Mouse (Mus musculus): ENCODE measurements around the gene Cebpg. TPM values are rescaled to one million over a fixed set of nuclear protein-coding genes. Genes with fewer than 3 reads are reported as not detected.

Gene Cebpg
- polyA plus RNA-seq, 1 experiment from 2014 or later: 39.3 TPM

Other genes starting within 250 kb of the Cebpg start
- gene Chst8, start 243.9 kb downstream of the Cebpg start, polyA plus RNA-seq (2014; fragmentation: Nextera tagmentation; extraction: Ambion mirVana): 13.5 and 16.8 TPM in 2 replicates
- gene Pepd, start 144.2 kb downstream of the Cebpg start, polyA plus RNA-seq (2014; fragmentation: Nextera tagmentation; extraction: Ambion mirVana): 57.8 and 66.0 TPM in 2 replicates
- 0.43 and 0.54 TPM in 2 replicates for gene Cebpa, start 62.7 kb upstream of the Cebpg start, polyA plus RNA-seq (2014; fragmentation: Nextera tagmentation; extraction: Ambion mirVana)
- gene Slc7a10, start 129.8 kb upstream of the Cebpg start, polyA plus RNA-seq (2014; fragmentation: Nextera tagmentation; extraction: Ambion mirVana): 0.73 and 1.0 TPM in 2 replicates
- 14.8 and 17.5 TPM in 2 replicates for gene Lrp3, start 158.9 kb upstream of the Cebpg start, polyA plus RNA-seq (2014; fragmentation: Nextera tagmentation; extraction: Ambion mirVana)